Mouse (Mus musculus): ENCODE measurements at regions not wholly inside any gene's neighbourhood (a gene's known extent, or its start where the extent isn't known, plus 50 kb on each side); places are given as distances from the start of the nearest gene placed in this dataset.

DNA sequence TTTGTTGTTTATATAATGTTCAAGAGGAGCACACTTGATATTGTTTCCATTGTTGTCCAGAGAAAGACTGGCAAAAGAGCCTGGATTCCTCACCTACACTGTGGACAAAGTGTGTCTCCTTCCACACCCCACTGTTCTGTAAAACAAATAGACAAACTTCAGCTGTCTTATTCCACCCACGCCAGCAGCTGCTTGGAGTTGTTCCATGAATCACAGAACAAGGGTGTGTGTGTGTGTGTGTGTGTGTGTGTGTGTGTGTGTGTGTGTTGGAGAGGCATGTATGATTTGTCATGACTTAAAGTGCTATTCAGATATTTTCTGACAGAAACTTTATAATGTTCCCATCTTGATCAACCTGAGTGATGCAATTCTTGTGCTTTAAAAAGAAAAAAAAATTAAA lies 114.1 kb upstream of the Rap2b start:
- DNase-seq (ENCODE audit: extremely low spot score in 1 of 2, low spot score in 1 of 2) = peak in 1 of 2 experiments; percentile 23

DNA sequence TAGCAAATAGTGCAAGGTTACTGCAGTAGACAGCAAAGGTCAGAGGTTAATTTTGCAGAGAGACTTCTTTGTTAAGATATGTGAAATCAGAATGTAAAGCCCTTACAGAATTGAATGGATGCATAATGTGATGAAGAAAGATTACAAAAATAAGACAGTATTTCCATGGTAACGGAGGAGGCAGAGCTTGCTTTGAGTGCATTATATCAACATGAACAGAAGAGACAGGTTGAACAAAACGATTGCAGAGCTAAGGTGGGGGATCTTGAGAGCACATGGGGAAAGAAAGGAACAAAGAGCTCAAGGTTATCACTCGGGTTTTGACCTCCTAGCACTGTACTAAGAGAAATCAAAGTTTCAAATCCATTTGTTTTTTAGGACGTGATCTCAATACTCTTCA lies 106.2 kb upstream of the Rap2b start:
- no peak for DNase-seq (ENCODE audit: extremely low spot score in 1 of 2, low spot score in 1 of 2)

DNA sequence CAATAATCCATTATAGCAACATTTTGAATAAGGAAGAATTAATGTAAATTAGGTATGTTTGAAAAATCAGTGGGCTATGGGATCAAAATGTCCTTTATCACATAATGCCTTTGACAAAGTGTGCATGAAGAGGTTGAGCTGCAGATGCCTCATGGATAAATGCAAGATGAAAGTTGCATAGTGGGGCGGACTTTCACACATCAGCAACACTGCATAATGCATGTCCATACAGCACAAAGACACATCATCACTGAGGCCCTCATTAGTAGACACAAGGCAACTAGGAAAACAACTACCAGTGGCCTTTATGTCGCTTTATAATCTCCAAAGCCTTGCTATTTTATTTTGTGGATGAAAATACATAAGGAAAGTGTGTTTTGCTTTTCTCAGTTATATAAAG lies 105.8 kb upstream of the Rap2b start:
- no peak for DNase-seq (ENCODE audit: extremely low spot score in 1 of 2, low spot score in 1 of 2)

DNA sequence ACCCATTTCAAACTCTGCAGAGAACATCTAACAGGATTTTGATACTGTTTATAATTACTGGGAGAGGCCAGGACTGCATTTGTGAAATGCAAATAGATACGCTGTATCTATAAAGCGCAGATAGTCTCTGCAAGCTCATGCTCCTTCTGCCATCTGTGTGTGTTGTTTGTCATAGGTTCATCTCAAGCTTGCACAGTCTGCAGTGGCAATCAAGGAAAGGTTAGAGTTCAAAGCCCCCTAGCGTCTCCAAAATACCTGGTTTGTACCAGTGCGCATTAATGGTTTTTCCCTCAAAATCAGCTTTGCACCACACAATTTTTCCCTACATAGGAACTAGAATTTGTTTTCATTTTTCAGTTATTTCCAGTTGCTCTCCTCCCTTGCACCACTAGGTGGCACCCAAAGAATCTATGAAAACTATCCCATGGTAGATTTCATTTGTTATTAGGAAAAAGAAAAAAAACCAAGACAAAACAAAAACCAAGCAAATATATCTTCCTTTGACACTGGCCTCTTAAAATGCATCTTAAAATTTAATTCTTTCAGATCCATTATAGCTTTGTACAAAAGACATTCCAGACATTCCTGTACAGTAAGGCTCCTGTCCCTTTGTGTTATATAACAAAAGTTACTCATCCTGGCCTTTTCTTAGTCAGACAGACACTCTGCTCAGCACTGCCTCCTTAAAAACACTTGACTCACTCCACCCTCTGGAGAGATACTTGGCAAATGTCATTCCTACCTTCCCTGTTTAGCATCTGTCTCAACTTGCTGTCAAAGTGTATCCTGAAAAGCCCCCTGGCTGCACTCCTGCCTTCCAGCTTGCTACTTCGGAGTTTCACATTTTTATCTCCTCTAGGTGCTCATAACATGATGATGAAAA lies 92.7 kb upstream of the Rap2b start:
- DNase-seq (ENCODE audit: extremely low spot score in 1 of 2, low spot score in 1 of 2) = peak; percentile 63 to 89

DNA sequence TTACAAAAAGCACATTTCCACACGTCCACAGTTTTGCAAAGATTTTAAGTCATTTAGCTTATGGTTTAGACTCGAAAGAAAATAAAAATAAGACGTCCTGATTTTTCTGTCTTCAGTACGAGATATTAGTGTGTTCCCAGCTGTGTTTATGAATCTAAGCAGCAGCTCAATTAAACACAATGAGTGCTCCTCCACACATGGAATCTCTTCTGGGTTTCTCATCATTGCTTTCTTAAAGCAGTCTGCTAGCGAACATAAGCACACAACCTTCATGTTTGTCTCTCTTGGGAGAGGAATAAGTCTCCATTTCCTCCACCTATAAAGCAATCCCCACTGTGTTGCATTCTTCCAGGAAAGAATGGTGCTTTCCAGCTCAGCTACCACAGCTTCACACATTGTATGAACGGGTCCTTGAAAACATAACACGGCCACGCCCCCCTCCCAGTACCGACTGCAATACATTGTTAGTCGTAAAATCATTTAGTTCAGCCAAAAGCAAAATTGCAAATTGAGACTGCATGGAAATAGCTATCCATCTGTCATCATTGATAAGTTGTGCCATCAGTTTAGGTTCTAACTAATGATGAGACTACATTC lies 75.4 kb upstream of the Rap2b start:
- DNase-seq (ENCODE audit: extremely low spot score in 1 of 2, low spot score in 1 of 2) = no peak

DNA sequence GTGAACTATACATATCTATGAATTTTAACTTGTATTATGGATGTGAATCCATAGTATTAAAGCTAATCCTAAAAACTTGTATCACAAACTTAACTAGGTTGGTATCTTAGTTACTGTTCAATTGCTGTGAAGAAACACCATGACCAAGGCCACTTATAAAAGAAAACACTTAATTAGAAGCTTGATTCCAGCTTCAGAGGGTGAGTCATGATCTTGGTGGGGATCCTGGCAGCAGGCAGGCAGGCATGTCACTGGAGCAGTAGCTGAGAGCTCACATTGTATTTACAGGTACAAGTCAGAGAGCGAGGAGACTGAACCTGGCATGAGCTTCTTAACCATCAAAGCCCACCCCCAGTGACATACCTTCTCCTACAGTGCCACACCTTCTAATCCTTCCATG lies 73.2 kb upstream of the Rap2b start:
- DNase-seq (ENCODE audit: extremely low spot score in 1 of 2, low spot score in 1 of 2) = no peak

DNA sequence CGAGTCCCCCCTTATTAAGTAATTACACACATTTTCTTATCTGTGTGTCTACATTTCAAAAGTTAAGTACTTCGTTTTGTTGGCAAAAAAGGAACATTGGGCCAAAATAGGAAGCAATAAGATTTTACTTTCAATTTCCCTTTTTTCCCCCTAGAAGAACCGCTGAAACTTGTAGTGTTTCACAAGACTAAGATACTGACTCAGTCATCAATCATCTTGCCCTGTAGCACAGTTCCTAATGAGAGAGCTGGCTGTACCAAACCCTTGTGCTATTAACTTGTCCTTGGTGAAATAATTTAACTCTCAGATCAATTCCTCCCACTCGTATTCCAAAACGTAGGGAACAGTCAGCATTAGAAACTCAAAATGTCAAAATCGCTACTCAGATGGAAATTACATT lies 66.6 kb upstream of the Rap2b start:
- no peak for DNase-seq (ENCODE audit: extremely low spot score in 1 of 2, low spot score in 1 of 2)

DNA sequence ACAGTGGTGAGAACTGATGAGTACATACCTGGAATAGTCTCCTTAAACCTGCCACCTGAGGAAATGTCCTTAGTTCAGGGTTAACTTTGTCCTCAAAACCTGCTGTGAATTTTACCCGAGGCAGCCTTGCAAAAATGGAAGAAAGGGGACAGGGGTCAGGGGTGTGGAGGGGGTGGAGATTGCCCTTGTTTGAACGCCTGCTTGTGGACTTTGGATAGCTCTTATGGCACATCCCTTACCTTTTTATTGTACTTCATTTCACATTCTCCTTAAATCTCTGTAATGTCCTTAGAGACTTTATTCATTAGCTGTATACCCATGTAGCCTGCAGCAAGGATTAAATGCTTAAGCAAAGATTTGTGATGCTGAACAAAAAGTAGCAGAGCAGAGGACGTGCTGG lies 64.1 kb upstream of the Rap2b start:
- DNase-seq (ENCODE audit: extremely low spot score in 1 of 2, low spot score in 1 of 2) = no peak

DNA sequence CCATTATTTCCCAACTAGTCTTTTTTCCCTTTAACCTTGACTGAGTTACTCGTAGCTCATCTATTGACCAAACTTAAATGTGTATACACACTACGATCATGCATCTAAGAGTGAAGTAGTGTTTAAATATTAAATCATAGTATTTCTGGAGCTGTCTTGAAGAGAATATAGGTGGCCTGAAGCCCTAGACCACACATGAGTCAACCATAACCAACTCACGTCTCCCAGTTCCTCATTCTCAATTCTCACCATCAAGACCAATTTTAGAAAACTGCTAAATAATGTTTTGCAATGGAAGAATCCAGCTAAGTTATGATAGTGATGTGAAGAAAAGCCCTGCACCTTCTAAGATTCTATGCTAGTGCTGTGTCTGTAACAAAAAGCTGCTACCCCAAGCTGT lies 59.2 kb upstream of the Rap2b start:
- DNase-seq (ENCODE audit: extremely low spot score in 1 of 2, low spot score in 1 of 2) = no peak

DNA sequence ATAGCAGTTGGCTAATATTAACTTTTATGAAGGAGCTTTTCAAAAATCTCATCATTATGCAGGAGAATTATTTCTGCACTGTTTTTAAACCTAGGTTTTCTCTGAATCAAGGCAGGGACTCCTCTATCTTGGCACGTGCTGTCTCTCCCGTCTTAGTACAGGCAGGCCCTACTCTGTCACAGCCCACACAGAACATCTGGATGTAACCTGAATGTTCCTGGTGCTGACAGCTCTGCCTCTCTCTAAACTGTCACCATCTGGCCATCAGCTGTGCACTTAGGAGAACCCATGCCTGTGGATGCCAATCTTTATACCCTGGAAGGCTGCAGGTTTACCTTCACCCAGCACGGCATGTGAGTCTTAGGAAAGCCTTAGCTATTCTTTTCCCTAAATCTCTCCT lies 58.0 kb upstream of the Rap2b start:
- peak; percentile 11 to 27 for DNase-seq (ENCODE audit: extremely low spot score in 1 of 2, low spot score in 1 of 2)

DNA sequence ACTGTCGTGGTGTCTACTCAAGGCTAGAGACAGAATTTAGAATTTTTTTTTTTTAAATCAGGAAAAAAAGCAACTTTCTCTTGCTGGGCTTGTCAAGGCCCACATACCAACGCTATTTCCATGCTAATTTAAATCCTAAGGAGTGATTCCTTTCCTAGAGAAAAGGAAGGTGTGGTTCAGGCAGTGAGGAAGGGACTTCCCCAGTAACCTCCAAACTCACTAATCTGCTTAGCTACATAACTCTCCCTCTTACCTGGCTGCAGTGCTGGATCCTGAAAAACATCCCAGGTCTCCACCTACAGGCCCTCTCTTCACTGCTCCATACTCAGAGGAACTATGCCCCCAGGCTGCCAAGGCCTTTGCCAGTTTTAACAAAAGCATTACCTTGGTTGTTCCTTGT lies 55.1 kb upstream of the Rap2b start:
- no peak for DNase-seq (ENCODE audit: extremely low spot score in 1 of 2, low spot score in 1 of 2)

DNA sequence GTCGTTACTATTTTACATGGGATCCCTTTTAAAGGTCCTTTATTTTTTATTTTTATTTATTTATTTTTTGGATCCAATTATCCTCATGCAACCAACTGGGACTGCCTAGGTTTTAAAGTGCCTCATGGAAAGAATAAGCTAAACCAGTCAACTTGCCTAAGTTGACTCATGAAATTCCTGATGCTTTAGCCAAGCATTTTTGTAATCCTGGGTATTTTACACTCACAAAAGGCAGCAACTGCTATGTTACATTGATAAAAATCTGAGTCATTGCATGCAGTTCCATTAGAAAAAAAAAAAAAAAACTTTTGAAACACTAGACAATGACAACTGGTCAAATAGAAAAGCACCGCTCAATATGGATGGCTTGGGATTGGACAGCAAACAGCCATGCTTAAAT lies 52.7 kb upstream of the Rap2b start:
- DNase-seq (ENCODE audit: extremely low spot score in 1 of 2, low spot score in 1 of 2) = no peak

DNA sequence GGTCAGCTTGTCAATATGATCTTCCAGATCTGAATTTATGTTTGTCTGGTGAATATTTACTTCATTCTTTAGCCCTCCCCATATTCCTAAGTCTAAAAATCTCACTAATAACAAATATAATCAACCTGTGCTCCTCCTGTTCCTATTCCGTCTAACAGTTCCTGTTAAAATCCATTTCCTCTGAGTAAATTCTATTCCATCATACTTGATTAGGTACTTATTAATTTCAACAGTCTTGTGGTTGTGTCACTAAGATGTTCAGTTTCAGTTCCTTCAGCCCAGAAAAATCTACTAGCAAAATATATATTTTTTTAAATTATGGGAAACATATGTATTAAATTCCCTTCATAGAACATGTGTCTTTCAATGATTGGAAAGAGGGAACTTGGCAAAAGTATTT lies 52.2 kb upstream of the Rap2b start:
- no peak for DNase-seq (ENCODE audit: extremely low spot score in 1 of 2, low spot score in 1 of 2)

Data from frontal cortex, adult 2 months (tissue).